Mouse (Mus musculus) brain, embryonic 14.5 days (tissue): Measurements from ENCODE around the gene Gm27027.

Experiments
- CTCF ChIP-seq: fragments of 200-500 bp; IDR thresholded peaks from 2 replicates; pipeline ENCODE4 v1.5.1; 2012; ENCODE audit warnings: inconsistent platforms, mild to moderate bottlenecking, moderate library complexity, borderline replicate concordance; ENCODE audit not compliant: insufficient read depth, insufficient read length; ENCODE audit errors: extremely low read depth
- POLR2A ChIP-seq: fragments of 200-500 bp; IDR thresholded peaks from 2 replicates; pipeline ENCODE4 v1.6.1; 2012; ENCODE audit warnings: mild to moderate bottlenecking, inconsistent platforms, borderline replicate concordance; ENCODE audit not compliant: poor library complexity, insufficient read depth, insufficient read length, severe bottlenecking; ENCODE audit errors: extremely low read depth

DNA sequence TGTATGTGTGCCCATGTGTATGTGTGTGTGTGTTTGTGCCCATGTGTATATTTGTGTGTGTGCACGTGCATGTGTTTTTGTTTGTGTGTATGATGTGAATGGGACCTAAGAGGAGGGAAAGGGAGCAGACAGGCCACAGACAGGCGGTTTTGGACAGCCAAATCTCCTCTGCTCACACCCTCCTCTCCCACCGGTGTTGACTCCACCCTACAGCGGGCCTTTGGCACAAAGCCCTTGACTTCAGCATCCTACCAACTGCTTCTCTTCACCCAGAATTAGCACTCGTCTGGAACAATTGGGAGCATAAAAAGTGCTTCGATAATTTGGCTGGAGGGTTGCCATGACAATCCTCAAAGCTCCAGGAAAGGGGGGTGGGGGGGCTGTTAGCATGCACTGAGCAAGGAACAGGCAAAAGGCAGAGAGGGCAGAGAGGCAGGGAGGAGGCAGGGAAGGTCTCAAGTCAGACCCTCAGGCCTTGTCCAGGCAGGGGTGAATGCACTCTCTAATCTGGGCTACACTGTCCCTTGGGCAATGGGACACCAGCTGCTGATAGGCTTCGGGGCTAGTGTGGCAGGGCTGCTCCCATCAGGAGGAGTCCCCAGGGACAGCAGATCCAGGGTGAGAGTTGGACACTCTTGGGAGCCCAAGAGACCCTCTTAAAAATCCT is 31.5 kb downstream of the Gm27027 start:
- no peak for TF ChIP-seq POLR2A
- no peak for TF ChIP-seq CTCF
